Mouse (Mus musculus) C2C12 (cell line): ENCODE results near the gene Fxr1.

Experiments
- CEBPB ChIP-seq: IDR thresholded peaks from one replicate; pipeline ENCODE4 v1.6.1; 2011; ENCODE audit warnings: low read depth, mild to moderate bottlenecking, control low read depth, moderate library complexity
- CTCF ChIP-seq: IDR thresholded peaks from one replicate; pipeline ENCODE4 v1.5.1; 2011; ENCODE audit not compliant: control insufficient read depth, insufficient read depth, insufficient read length
- FOSL1 ChIP-seq: IDR thresholded peaks from one replicate; pipeline ENCODE4 v1.8.0; 2011; ENCODE audit warnings: mild to moderate bottlenecking, low read length; ENCODE audit not compliant: poor library complexity, insufficient read depth, severe bottlenecking
- MAX ChIP-seq: IDR thresholded peaks from one replicate; pipeline ENCODE4 v1.6.1; 2011; ENCODE audit warnings: mild to moderate bottlenecking, control low read depth
- MYOG ChIP-seq: IDR thresholded peaks from one replicate; pipeline ENCODE4 v1.6.1; 2011; ENCODE audit not compliant: control insufficient read depth, insufficient read length; ENCODE audit errors: extremely low read depth

GRCm38 (mm10) chr3:33990921-33991320 is 28.8 kb upstream of the Fxr1 start:
- no peak for TF ChIP-seq CEBPB
- TF ChIP-seq CTCF, result no peak
- no peak for TF ChIP-seq MAX
- no peak for TF ChIP-seq MYOG
- TF ChIP-seq FOSL1, result no peak
